Mouse (Mus musculus) neural tube, embryonic 10.5 days (tissue): ENCODE results near the gene Ghr.
A peak's percentile ranks its signal among the peaks of the same experiment; 100 is the strongest.

Experiments used
- DNase-seq: peaks from one replicate; pipeline ENCODE4 v3.0.0-alpha.2; 2017; ENCODE audit warnings: low spot score; ENCODE audit errors: extremely low spot score

Gene Ghr

DNA sequence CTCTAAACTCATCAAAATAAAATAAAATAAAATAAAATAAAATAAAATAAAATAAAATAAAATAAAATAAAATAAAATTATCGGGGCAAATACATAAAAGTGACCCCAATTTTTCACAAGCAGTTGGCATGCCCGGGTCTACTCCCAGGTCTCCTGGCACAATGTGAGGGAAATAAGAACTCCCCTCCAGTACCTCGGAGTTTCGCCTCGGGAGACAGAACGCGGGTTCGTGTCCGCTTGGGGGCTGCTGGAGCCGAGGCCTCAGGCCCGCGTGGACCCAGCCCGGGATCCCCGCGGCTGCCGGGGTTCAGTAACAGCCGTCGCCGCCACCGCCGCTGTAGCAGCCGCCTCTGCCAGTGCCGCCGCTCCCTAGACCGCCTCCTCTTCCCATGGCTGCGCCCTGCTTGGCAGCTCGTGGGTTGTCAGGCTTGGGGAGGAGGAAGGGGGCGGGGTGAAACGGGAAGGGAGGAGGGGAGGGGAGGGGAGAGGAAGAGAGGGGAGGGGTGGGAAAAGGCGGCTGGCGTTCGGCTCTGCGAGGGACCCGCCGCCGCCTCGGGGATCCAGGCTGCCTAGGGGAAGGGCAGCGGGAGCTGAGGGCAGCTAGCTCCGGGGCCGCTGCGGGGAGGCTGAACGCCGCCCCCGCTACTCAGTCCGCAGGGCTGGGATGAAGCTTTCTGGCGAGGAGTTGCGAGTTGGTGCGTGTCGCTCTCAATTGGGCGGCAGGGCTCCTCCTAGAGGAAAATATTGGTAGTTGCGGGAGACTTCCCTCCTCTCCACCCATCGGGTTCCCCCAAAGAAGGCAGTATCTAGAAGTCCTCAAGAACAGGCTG, at the start of gene Ghr:
TSS of gene Ghr (minus strand) at position 686 of the 830 bp plus-strand sequence.
- peak; percentile 87 for DNase-seq

DNA sequence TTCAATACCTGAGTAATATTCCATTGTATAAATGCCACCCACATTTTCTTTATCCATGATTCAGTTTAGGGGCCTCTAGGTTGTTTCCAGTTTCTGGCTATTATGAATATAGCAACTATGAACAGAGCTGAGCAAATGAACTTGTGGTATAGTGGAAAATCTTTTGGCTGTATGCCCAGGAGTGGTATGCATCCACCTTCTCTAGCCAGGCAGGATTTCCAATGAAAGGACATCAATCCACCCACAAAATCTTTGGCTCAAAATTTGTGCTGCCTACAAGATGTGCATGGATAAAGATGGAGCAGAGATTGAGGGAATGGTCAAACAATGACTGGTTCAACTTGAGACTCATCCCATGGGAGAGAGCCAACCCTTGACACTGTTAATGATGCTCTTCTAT, 39.5 kb upstream of the Ghr start:
- no peak for DNase-seq

- DNase-seq, result no peak
These were observed 37.1 kb upstream of the Ghr start for GRCm38 (mm10) chr15:3620368-3620767.

DNA sequence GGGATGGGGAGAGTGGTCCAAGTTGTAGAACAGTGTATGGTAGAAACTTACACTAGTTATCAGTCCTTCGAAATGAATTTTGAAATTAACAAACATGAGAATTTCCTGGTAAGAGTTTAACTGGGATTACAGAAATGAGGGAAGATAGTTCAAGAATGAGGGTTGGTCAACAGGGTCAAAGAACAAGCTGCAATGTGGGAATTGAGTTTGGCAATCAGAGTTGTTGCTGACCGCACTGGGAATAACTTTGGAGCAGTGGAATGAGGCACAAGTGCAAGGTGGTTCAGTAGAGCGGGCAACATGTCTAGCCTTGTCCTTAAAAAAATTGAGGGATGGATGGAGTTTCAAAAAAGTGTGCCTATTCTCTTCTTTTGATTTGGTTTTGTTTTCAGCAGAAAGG, 35.0 kb upstream of the Ghr start:
- no peak for DNase-seq

DNA sequence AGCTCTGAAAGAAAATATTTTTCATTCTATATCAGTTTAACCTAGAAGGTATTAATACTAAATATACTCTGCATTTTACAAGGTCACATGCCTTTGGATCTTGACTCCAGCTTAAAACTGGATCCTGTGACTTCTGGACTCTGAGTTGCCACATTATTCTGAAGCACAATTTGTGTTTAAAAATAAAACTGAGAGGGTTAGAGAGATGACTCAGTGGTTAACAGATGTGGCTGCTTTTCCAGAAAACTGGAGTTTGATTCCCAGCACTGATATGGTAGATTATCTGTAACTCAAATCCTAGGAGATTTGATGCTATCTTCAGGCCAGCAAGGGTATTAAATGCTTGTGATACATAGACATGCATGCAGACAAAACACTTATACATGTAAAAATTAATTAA, 28.7 kb upstream of the Ghr start:
- DNase-seq, result no peak

- DNase-seq, result no peak
These were observed 24.7 kb upstream of the Ghr start for GRCm38 (mm10) chr15:3607951-3608350.

DNA sequence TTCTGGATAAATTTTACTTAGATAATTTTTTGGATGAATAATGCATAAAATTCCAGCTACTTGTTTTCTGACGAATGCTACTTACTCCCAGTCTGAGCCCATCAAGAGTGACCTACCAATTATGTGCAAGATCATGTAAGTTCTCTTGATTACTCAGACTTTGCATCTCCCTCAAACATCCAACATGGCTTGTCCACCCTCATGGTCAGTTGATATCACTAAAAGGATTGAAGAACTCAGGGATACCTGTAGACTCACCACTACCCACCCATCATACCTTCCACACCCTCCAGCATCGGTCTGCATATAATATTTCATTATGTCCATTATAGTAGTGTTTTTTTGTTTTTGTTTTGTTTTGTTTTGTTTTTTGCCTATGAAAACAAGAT, 18.8 kb upstream of the Ghr start:
- DNase-seq, result no peak

DNA sequence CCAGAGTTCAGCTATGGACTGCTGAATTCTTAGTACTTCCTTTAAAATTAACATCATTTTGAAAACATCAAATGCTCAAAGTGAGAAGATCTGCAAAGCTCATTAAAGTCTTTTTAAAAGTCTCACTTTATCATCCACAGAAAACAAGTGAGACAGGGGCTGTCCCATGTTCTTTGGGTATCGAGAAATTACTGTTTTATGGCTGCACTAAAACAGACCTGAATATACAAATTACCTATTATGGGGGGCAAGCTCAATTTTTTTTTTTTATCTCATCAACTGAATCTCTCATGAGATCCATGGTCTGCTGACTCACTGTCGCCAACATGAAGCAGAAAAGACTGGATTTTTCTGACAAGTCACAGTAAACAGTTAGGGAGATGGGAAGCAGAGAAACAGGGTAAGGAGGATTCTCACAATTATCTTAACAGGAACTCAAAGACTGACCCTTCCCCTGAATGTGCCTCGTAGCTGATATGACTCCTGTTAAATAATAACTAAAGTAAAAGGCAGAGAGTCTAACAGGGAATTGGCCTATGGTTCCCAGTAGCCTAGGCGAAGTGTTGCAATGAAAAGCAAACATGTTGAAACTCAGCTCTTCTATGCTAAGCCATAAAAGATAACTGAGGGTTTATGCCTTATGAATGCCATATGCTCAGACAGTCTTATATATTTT, 18.3 kb upstream of the Ghr start:
- no peak for DNase-seq

DNA sequence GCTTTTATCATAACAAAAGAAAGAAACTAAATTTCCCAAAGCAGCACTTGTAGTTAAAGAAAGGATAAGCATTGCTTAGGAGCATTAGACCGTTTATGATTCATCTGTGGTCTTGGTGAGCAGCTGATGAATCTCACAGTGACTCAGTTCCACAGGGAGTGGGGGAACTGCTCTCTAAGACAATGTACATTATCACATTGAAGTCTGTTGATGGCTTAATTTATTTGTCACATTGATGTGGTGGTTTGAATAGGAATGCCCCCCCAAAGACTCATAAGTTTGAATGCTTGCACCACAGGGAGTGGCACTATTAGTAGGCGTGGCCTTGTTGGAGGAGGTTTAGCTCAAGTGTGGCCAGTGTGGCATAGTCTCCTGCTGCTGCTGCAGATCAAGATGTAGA, 4.6 kb upstream of the Ghr start:
- no peak for DNase-seq

DNA sequence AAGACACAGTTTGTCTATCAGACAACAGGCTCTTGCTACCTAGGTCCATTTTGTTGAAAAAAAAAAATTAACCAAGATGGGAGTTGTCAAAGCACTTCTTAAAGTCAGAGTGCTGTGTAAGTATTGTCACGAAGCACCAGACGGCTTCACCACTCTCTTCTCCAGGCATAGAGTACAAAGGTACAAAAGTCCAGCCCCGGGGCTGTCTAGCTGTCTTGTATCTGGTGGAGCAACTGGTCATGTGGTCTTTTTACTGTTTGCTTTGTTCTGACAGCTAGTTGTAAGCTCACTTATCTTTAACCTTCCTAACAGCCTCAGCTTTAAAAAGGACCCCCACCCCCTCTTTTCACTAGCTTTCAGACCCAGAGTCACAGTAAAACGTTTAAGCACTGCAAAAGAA, 1.1 kb upstream of the Ghr start:
- no peak for DNase-seq

- DNase-seq, result peak; percentile 69
These were observed 1.2 kb downstream of the Ghr start for GRCm38 (mm10) chr15:3581861-3582806.

DNA sequence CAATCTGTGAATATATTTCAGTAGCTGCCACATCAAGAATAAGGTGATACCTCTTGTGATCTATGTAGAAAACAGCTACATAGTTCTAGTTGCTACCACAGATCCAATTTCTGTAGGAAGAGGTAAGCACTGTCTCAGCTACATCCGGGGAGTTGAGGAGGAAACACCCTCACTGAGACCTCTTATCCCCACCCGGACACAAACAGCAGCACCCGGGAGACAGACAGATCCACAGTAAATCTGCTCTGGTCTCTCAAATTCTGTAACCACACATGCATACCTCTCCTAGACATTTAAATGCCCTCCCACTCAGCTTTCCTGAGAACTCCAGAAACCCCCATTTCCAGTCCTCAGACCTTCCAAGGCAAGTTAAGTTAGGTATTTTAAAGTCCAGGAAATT, 2.0 kb downstream of the Ghr start:
- peak; percentile 15 for DNase-seq

- no peak for DNase-seq
These were observed 3.1 kb downstream of the Ghr start for GRCm38 (mm10) chr15:3580216-3580615.

DNA sequence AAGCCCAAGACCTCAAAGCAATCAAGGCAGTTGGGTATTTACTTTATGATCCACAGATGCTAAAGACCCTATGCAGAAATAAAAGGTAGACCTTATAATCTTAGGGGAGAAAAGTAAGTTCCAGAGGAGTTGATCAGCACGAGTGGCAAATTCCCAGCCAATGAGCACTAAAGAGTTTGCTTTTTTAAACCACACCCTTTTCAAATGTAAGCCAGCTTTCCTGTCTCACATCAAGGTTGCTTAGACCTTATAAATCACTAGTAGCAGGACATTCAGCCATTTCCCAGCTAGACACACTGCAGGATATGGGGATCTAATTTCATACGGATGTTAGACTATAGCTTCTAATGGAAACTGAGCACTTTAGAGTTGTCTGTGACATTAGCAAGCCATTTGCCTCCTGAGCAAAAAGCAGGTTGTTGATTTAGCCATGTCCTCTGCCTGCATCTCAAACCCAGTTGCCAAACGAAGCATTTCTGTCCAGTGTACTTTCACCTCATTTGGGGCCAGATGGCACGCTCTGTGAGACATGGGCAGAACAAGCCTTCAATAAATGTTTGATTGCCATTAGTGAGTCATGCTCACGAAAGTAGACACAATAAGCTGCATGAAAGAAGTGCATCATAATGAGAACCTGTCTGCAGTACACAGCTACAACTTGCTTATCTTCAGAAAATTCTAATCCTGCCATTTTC, 4.9 kb downstream of the Ghr start:
- DNase-seq, result no peak

- DNase-seq, result no peak
These were observed 14.0 kb downstream of the Ghr start for GRCm38 (mm10) chr15:3569178-3569903.

GRCm38 (mm10) chr15:3564570-3564969, 18.7 kb downstream of the Ghr start:
- DNase-seq, result no peak

DNA sequence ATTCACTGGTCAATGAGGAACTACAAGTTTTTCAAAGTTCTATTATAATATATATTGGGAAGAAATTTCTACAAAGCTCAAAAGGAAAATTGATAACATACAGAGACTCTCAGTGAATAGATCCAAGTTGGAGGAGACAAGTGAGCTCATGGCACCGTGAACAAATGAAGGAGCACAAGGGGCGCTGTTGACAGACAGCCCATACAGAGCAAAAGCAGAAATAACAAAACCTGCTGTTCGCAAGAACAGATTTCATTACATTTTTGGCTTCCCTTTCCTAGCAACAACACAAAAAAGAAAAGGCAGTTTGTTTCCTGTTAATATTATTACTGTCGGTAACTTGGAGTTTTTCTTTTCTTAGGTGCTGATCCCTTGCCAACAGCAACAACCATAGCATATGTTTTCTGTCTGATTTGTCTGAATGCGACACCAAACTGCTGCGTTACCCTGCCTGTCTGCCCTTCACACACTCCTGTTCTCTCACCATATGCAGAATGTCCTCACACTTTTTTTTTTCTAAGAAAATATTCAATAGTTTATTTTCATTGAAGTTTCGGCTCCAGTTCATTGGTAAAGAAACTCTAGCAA, 19.3 kb downstream of the Ghr start:
- DNase-seq, result no peak

DNA sequence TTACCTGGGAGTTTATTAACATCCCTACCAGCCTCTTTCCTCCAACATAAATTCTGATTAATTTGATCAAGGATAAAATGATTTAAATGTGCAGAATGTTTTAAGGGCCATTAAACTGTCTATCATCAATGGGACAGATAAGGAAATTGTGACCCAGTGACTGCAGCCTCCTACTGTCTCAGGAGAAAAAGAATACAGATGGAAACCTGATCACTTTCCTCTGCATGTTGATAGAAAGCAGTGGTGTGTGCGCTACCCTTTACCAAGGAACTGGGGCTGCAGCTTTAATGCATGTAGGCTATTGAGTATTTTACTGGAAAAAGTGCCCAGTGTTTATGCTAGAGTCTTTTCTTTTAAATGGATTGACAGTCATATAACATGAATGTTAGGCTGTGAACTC, 19.8 kb downstream of the Ghr start:
- no peak for DNase-seq

GRCm38 (mm10) chr15:3558524-3558923, 24.8 kb downstream of the Ghr start:
- DNase-seq, result no peak

DNA sequence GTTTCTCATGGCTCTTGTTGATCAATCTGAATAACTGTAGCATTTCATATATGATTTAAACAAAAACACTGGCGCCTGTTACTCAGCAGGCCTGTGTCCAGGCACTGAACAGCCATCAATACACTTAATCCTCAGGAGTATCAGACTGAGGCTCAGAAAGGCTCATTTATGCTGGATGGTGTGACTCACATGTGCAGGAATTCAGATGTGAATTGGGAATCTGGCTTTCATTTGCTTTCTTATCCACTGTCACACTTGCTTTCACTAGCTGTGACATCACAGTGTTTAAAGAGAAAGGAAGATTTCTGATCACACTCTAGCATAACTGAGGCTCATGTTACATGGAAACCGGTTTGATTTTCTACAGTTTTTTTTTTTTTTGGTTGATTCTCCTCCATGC, 39.0 kb downstream of the Ghr start:
- no peak for DNase-seq
